In the genomic region with DNA sequence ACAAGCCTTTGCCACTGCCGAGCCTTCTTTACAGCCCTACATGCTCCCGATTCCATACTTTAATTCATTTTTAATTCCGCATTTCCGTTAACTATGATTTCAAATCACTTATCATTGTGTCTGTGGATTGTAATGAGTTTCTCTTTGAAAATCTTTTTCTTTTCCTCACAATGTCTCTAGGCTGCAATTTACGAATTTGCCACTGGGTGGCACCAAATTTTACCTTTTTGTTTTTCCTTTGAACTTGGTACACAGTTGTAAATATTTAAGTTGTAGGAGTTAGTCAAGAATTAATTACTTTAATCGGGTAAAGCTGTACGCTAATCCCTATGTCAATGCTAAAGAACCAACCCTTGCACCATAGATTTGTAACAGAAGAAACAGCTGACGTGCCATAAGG, we compare ENCODE assay signal across 8 mouse cellular contexts. TPM values are rescaled to one million over a fixed set of nuclear protein-coding genes. Genes with fewer than 3 reads are reported as not detected.
A peak's percentile ranks its signal among the peaks of the same experiment; 100 is the strongest.
DNase-seq lines count a peak whose midpoint lies in the region; ATAC-seq lines count a peak whose summit lies in the region.

No protein-coding gene starts in this region.

- H3K9me3 ChIP-seq in midbrain, embryonic 14.5 days (ENCODE audit: control insufficient read depth, low read length) = no peaks in the 10 kb centered on the region

- no peak overlapping the region for H3K9ac ChIP-seq in midbrain, embryonic 14.5 days (replicated peaks; ENCODE audit: low read length)

- H3K36me3 ChIP-seq in midbrain, embryonic 14.5 days (ENCODE audit: control insufficient read depth, insufficient read depth, low read length) = no peaks in the 10 kb centered on the region

- peak; percentile 46; the same call in 1 of the 2 replicates for ATAC-seq in midbrain, embryonic 14.5 days (ENCODE audit: low FRiP score, low TSS enrichment)

- H3K4me1 ChIP-seq in midbrain, embryonic 14.5 days (ENCODE audit: control insufficient read depth, insufficient read depth, low read length) = no peaks in the 10 kb centered on the region

- no peak overlapping the region for H3K4me3 ChIP-seq in midbrain, embryonic 14.5 days (replicated peaks; ENCODE audit: low read depth, low read length)

- no peak overlapping the region for H3K27ac ChIP-seq in midbrain, embryonic 14.5 days (replicated peaks; ENCODE audit: low read depth, low read length)

- H3K27me3 ChIP-seq in midbrain, embryonic 14.5 days (ENCODE audit: control insufficient read depth, insufficient read depth, low read length) = no peaks in the 10 kb centered on the region

- peak; percentile 21 for DNase-seq in cerebellum, adult 11 months
- DNase-seq in cerebellum, adult 11-12 months = no peak
- DNase-seq in A20 (ENCODE audit: low read depth, low spot score) = peak; percentile 2
- peak; percentile 66 to 75 for DNase-seq in cerebellum, postnatal 14 days
- peak; percentile 38 for DNase-seq in heart, postnatal 4 days
- DNase-seq in left cerebral cortex, adult 18-20 months (ENCODE audit: low spot score in 2 of 2) = peak; percentile 53 to 72
- peak; percentile 83 for DNase-seq in midbrain, embryonic 14.5 days
- no peak for DNase-seq in B cell, adult 2 months

- WGBS in midbrain, embryonic 14.5 days = 18% methylated on average over 8 of the region's 8 CpGs

- 0 out of 2 replicates have a peak overlapping the region, but pooled peaks have one; percentile 11 for H3K4me2 ChIP-seq in midbrain, embryonic 14.5 days (ENCODE audit: low read length)

RNA-seq across cellular contexts. Expression of gene Aass, which starts 47.3 kb away (rescaled TPM):
- under 1 TPM; 0.31 to 0.41 TPM for total RNA-seq in heart, postnatal 4 days (2021)
- total RNA-seq in left cerebral cortex, adult 18-20 months (2021) = 1 to 10 TPM; 4.8 to 5.2 TPM
- polyA plus RNA-seq in midbrain, embryonic 14.5 days (2014; fragmentation: Nextera tagmentation; extraction: Ambion mirVana) = 0.57 and 0.80 TPM in 2 replicates

Comparison
In these comparisons a context has a peak if more than half of its experiments do, and no peak if none do; other contexts are left out.
1. DNase-seq: peak in cerebellum, adult 11 months (single experiment), A20 (single experiment), cerebellum, postnatal 14 days (2 of 2), heart, postnatal 4 days (single experiment), left cerebral cortex, adult 18-20 months (2 of 2) and midbrain, embryonic 14.5 days (single experiment); none in cerebellum, adult 11-12 months (single experiment) and B cell, adult 2 months (0 of 2).
2. RNA of gene Aass, which starts 47.3 kb away (total RNA-seq): 4.8 to 5.2 TPM in left cerebral cortex, adult 18-20 months; 0.31 to 0.41 TPM in heart, postnatal 4 days; every median in the first group is over 4 times any median in the second.